Mouse (Mus musculus): ENCODE results near the gene Zfp961. TPM values are rescaled to one million over a fixed set of nuclear protein-coding genes. Genes with fewer than 3 reads are reported as not detected.
"Not testable (repeated sequence)": the region's sequence is repeated elsewhere in the genome, so short reads cannot be mapped to it uniquely, and the experiment has no call there.

Zfp961 gene
- polyA plus RNA-seq, 1 experiment: 2.9 TPM

- TF ChIP-seq CTCF (IDR thresholded peaks at IDR 0.05; ENCODE audit: extremely low read depth, insufficient read depth, insufficient read length, insufficient replicate concordance) (no peak), POLR2A (IDR thresholded peaks at IDR 0.05; ENCODE audit: low read depth, low read length) (peak; percentile 3; the same call in 1 of the 2 replicates)
- peak; percentile 81 to 92 for DNase-seq (ENCODE audit: low read depth in 1 of 2, low spot score in 2 of 2)
- H3K4me3 ChIP-seq (ENCODE audit: extremely low read depth, insufficient read depth, insufficient read length): peak overlapping the region; percentile 96
- H3K27ac ChIP-seq (ENCODE audit: insufficient read depth, low read length): peak overlapping the region; percentile 92
- H3K27me3 ChIP-seq (ENCODE audit: control insufficient read depth, insufficient read depth, low read length): no peaks in the 10 kb centered on the region
- WGBS: 1% methylated on average over 57 of the region's 57 CpGs
- peaks cover 1% of the 10 kb centered on the region; the same call in 1 of the 2 replicates for H3K36me3 ChIP-seq (ENCODE audit: control insufficient read depth, insufficient read depth, low read length)
- H3K4me1 ChIP-seq (ENCODE audit: control insufficient read depth, insufficient read depth, insufficient read length): peaks cover 5% of the 10 kb centered on the region; the same call in 1 of the 2 replicates
Measured at GRCm38 (mm10) chr8:71922567-71923401, 28.1 kb upstream of the Zfp961 start.

GRCm38 (mm10) chr8:71925791-71926190 is 25.0 kb upstream of the Zfp961 start:
- Histone ChIP-seq H3K4me3 (ENCODE audit: extremely low read depth, insufficient read depth, insufficient read length) (no peak overlapping the region), H3K4me1 (ENCODE audit: control insufficient read depth, insufficient read depth, insufficient read length) (peaks cover 5% of the 10 kb centered on the region; the same call in 1 of the 2 replicates), H3K27me3 (ENCODE audit: control insufficient read depth, insufficient read depth, low read length) (no peaks in the 10 kb centered on the region), H3K27ac (ENCODE audit: insufficient read depth, low read length) (no peak overlapping the region), H3K36me3 (ENCODE audit: control insufficient read depth, insufficient read depth, low read length) (peaks cover 15% of the 10 kb centered on the region)
- TF ChIP-seq CTCF (IDR thresholded peaks at IDR 0.05; ENCODE audit: extremely low read depth, insufficient read depth, insufficient read length, insufficient replicate concordance) (no peak), POLR2A (IDR thresholded peaks at IDR 0.05; ENCODE audit: low read depth, low read length) (no peak)
- WGBS: 98% methylated on average over 5 of the region's 5 CpGs
- no peak for DNase-seq (ENCODE audit: low read depth in 1 of 2, low spot score in 2 of 2)

- H3K36me3 ChIP-seq (ENCODE audit: control insufficient read depth, insufficient read depth, low read length): peaks cover 20% of the 10 kb centered on the region
Measured at GRCm38 (mm10) chr8:71926551-71926950, 24.3 kb upstream of the Zfp961 start.

GRCm38 (mm10) chr8:71927779-71928178 is 23.1 kb upstream of the Zfp961 start:
- no peak overlapping the region for H3K27ac ChIP-seq (ENCODE audit: insufficient read depth, low read length)
- no peak overlapping the region for H3K4me3 ChIP-seq (ENCODE audit: extremely low read depth, insufficient read depth, insufficient read length)
- H3K27me3 ChIP-seq (ENCODE audit: control insufficient read depth, insufficient read depth, low read length): no peaks in the 10 kb centered on the region
- H3K36me3 ChIP-seq (ENCODE audit: control insufficient read depth, insufficient read depth, low read length): peaks cover 21% of the 10 kb centered on the region
- TF ChIP-seq POLR2A (IDR thresholded peaks at IDR 0.05; ENCODE audit: low read depth, low read length): no peak
- no peak for TF ChIP-seq CTCF (IDR thresholded peaks at IDR 0.05; ENCODE audit: extremely low read depth, insufficient read depth, insufficient read length, insufficient replicate concordance)
- H3K4me1 ChIP-seq (ENCODE audit: control insufficient read depth, insufficient read depth, insufficient read length): peaks cover 5% of the 10 kb centered on the region; the same call in 1 of the 2 replicates
- DNase-seq (ENCODE audit: low read depth in 1 of 2, low spot score in 2 of 2): no peak

More at GRCm38 (mm10) chr8:71926551-71926950, 24.3 kb upstream of the Zfp961 start:
- Histone ChIP-seq H3K27me3 (ENCODE audit: control insufficient read depth, insufficient read depth, low read length) (no peaks in the 10 kb centered on the region), H3K4me1 (ENCODE audit: control insufficient read depth, insufficient read depth, insufficient read length) (peaks cover 5% of the 10 kb centered on the region; the same call in 1 of the 2 replicates), H3K4me3 (ENCODE audit: extremely low read depth, insufficient read depth, insufficient read length) (no peak overlapping the region), H3K27ac (ENCODE audit: insufficient read depth, low read length) (no peak overlapping the region)
- TF ChIP-seq CTCF (IDR thresholded peaks at IDR 0.05; ENCODE audit: extremely low read depth, insufficient read depth, insufficient read length, insufficient replicate concordance): no peak
- no peak for TF ChIP-seq POLR2A (IDR thresholded peaks at IDR 0.05; ENCODE audit: low read depth, low read length)
- WGBS: 94% methylated on average over 3 of the region's 3 CpGs
- no peak for DNase-seq (ENCODE audit: low read depth in 1 of 2, low spot score in 2 of 2)

- not testable (repeated sequence) for H3K4me1 ChIP-seq (ENCODE audit: control insufficient read depth, insufficient read depth, insufficient read length); H3K4me3 ChIP-seq (ENCODE audit: extremely low read depth, insufficient read depth, insufficient read length); DNase-seq (ENCODE audit: low read depth in 1 of 2, low spot score in 2 of 2); H3K27ac ChIP-seq (ENCODE audit: insufficient read depth, low read length); H3K36me3 ChIP-seq (ENCODE audit: control insufficient read depth, insufficient read depth, low read length); H3K27me3 ChIP-seq (ENCODE audit: control insufficient read depth, insufficient read depth, low read length)
- WGBS: 85% methylated on average over 2 of the region's 2 CpGs
Measured at GRCm38 (mm10) chr8:71938037-71938436, 12.8 kb upstream of the Zfp961 start.

- H3K4me3 ChIP-seq (ENCODE audit: extremely low read depth, insufficient read depth, insufficient read length): no peak overlapping the region
- peak overlapping the region; percentile 54; the same call in 1 of the 2 replicates for H3K27ac ChIP-seq (ENCODE audit: insufficient read depth, low read length)
- peaks cover 5% of the 10 kb centered on the region; the same call in 1 of the 2 replicates for H3K4me1 ChIP-seq (ENCODE audit: control insufficient read depth, insufficient read depth, insufficient read length)
- DNase-seq (ENCODE audit: low read depth in 1 of 2, low spot score in 2 of 2): peak in 1 of 2 experiments; percentile 30
- no peaks in the 10 kb centered on the region for H3K36me3 ChIP-seq (ENCODE audit: control insufficient read depth, insufficient read depth, low read length)
- 43% methylated on average over 2 of the region's 2 CpGs for WGBS
- no peak for TF ChIP-seq CTCF (IDR thresholded peaks at IDR 0.05; ENCODE audit: extremely low read depth, insufficient read depth, insufficient read length, insufficient replicate concordance)
- TF ChIP-seq POLR2A (IDR thresholded peaks at IDR 0.05; ENCODE audit: low read depth, low read length): no peak
- H3K27me3 ChIP-seq (ENCODE audit: control insufficient read depth, insufficient read depth, low read length): no peaks in the 10 kb centered on the region
Measured at GRCm38 (mm10) chr8:71940293-71941208, 10.3 kb upstream of the Zfp961 start.

Measured in spleen, adult 2 months (tissue).